ENCODE assay signal across 18 mouse cellular contexts in the genomic region with DNA sequence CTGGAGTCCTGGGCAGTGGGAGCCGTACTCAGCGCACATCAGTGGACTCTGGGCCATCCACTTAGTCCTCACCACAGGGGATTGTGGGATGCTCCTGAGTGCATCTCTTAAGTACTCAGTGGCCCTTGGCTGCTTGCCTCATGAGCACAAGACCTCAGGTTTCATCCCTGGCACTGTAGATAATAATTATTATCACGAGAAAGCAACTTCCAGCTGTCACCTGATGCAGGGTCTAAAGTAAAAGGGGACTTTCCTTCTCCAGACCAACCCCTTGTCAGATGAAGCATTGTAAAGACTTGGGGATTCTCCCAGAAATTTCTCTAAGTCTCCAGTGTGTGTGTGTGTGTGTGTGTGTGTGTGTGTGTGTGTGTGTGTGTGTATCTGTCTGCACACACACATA. TPM values are rescaled to one million over a fixed set of nuclear protein-coding genes. Genes with fewer than 3 reads are reported as not detected.
A peak's percentile ranks its signal among the peaks of the same experiment; 100 is the strongest.
DNase-seq lines count a peak whose midpoint lies in the region; ATAC-seq lines count a peak whose summit lies in the region.
"Had no signal": no experiment of that assay in that cellular context is flagged by ENCODE, and none has a peak within 500 bp of the region (broad histone marks: within the 10 kb centered on the region; RNA-seq: fewer than 3 reads in every experiment).

No protein-coding gene starts in this region.

- H3K4me3 ChIP-seq in lung, embryonic 16.5 days (ENCODE audit: low read length) = no peak overlapping the region
- no peak overlapping the region for H3K4me3 ChIP-seq in neural tube, embryonic 13.5 days
- H3K4me3 ChIP-seq: embryonic facial prominence, embryonic 13.5 days; forebrain, embryonic 13.5 days; heart, embryonic 12.5 days; hindbrain, embryonic 15.5 days had no signal

- no peaks in the 10 kb centered on the region for H3K27me3 ChIP-seq in lung, embryonic 16.5 days (ENCODE audit: control insufficient read depth, insufficient read depth, low read depth, low read length)
- no peaks in the 10 kb centered on the region for H3K27me3 ChIP-seq in neural tube, embryonic 13.5 days
- H3K27me3 ChIP-seq: embryonic facial prominence, embryonic 13.5 days; forebrain, embryonic 13.5 days; heart, embryonic 12.5 days; hindbrain, embryonic 15.5 days had no signal

- peaks cover 13% of the 10 kb centered on the region for H3K4me1 ChIP-seq in lung, embryonic 16.5 days (replicated peaks; ENCODE audit: control insufficient read depth, insufficient read depth, low read length)
- H3K4me1 ChIP-seq in neural tube, embryonic 13.5 days (replicated peaks) = no peaks in the 10 kb centered on the region
- H3K4me1 ChIP-seq: forebrain, embryonic 13.5 days; hindbrain, embryonic 15.5 days had no signal

- H3K4me2 ChIP-seq in lung, embryonic 16.5 days (ENCODE audit: low read depth, low read length) = no peak overlapping the region
- H3K4me2 ChIP-seq in neural tube, embryonic 13.5 days = no peak overlapping the region
- H3K4me2 ChIP-seq: embryonic facial prominence, embryonic 13.5 days; forebrain, embryonic 13.5 days; heart, embryonic 12.5 days; hindbrain, embryonic 15.5 days had no signal

- ATAC-seq in lung, embryonic 16.5 days (ENCODE audit: low read depth) = no peak
- ATAC-seq in neural tube, embryonic 13.5 days (ENCODE audit: low read depth) = no peak
- 0 out of 2 replicates have a peak, but pooled peaks have one; percentile 28 for ATAC-seq in megakaryocyte-erythroid progenitor cell, adult 5-6 weeks (replicated peaks; ENCODE audit: low FRiP score, low TSS enrichment, poor library complexity, severe bottlenecking)
- ATAC-seq: forebrain, embryonic 13.5 days; forebrain, postnatal 0 days had no signal

- H3K9ac ChIP-seq in lung, embryonic 16.5 days (ENCODE audit: low read length) = no peak overlapping the region
- no peak overlapping the region for H3K9ac ChIP-seq in neural tube, embryonic 13.5 days
- H3K9ac ChIP-seq: embryonic facial prominence, embryonic 13.5 days; forebrain, embryonic 13.5 days; forebrain, postnatal 0 days; hindbrain, embryonic 15.5 days had no signal

- H3K36me3 ChIP-seq in lung, embryonic 16.5 days (ENCODE audit: control insufficient read depth, insufficient read depth, low read length) = peaks cover 6% of the 10 kb centered on the region
- peaks cover 57% of the 10 kb centered on the region for H3K36me3 ChIP-seq in neural tube, embryonic 13.5 days

- 79% methylated on average over 3 of the region's 3 CpGs for WGBS in lung, embryonic 16.5 days
- WGBS in neural tube, embryonic 13.5 days = 84% methylated on average over 3 of the region's 3 CpGs

- 0 out of 2 replicates have a peak overlapping the region, but pooled peaks have one; percentile 19 for H3K27ac ChIP-seq in lung, embryonic 16.5 days (ENCODE audit: low read length)
- peak overlapping the region; percentile 52; the same call in 1 of the 2 replicates for H3K27ac ChIP-seq in neural tube, embryonic 13.5 days (replicated peaks)
- H3K27ac ChIP-seq: forebrain, embryonic 13.5 days; hindbrain, embryonic 15.5 days had no signal

- no peaks in the 10 kb centered on the region for H3K9me3 ChIP-seq in lung, embryonic 16.5 days (ENCODE audit: control insufficient read depth, low read length)
- no peaks in the 10 kb centered on the region for H3K9me3 ChIP-seq in neural tube, embryonic 13.5 days
- H3K9me3 ChIP-seq: forebrain, embryonic 13.5 days; heart, embryonic 12.5 days; hindbrain, embryonic 15.5 days had no signal

- no peak for DNase-seq in lung, postnatal 10 days
- DNase-seq in neural tube, embryonic 10.5 days (ENCODE audit: extremely low spot score, low spot score) = no peak
- DNase-seq in yolk sac, embryonic 10.5 days (ENCODE audit: low spot score) = no peak
- DNase-seq in cerebellum, postnatal 36 days = no peak
- DNase-seq: adrenal gland, postnatal 10 days; cerebellum, adult 11 months; cerebellum, adult 8-10 months; cerebellum, postnatal 14 days; forebrain, postnatal 0 days; gastrocnemius, postnatal 25 days; heart, postnatal 36 days had no signal

RNA-seq across cellular contexts. Expression of a gene that starts 32.7 kb away (rescaled TPM):
- 20.9 and 21.1 TPM in 2 replicates for polyA plus RNA-seq in lung, embryonic 16.5 days (2015; fragmentation: Nextera tagmentation; extraction: Ambion mirVana)
- 32.0 and 32.5 TPM in 2 replicates for polyA plus RNA-seq in neural tube, embryonic 13.5 days (2015; fragmentation: Nextera tagmentation; extraction: Ambion mirVana)
- 0.42 TPM in 1 of 2 replicates, not detected in the other for total RNA-seq in megakaryocyte-erythroid progenitor cell, adult 5-6 weeks (2014; fragmentation: Nextera tagmentation)
- 0.75 and 1.3 TPM in 2 replicates for total RNA-seq in megakaryocyte-erythroid progenitor cell, adult 5-6 weeks (2017)
